Mouse (Mus musculus): ENCODE measurements at regions not wholly inside any gene's neighbourhood (a gene's known extent, or its start where the extent isn't known, plus 50 kb on each side); places are given as distances from the start of the nearest gene placed in this dataset.

DNA sequence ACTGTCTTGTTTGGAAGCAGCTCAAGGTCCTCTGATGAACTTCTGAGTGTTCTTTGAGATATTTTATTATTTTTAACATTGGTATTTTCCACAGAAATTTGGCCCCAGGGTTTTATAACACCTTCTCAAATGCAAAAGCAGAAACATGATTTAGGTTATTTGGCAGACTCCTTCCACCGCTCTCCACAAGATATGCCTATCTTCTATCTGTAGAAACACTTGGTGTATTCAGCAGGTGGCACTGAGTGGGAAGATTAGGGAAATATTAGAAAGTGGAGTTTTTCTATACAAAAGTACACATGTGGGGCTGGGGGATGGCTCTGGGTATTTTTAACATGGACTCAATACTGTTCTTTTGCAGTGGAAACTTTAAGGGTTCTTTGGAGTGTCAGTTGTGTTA lies 475.3 kb downstream of the Dach1 start:
- ATAC-seq (replicated peaks; ENCODE audit: poor library complexity, severe bottlenecking): no peak

DNA sequence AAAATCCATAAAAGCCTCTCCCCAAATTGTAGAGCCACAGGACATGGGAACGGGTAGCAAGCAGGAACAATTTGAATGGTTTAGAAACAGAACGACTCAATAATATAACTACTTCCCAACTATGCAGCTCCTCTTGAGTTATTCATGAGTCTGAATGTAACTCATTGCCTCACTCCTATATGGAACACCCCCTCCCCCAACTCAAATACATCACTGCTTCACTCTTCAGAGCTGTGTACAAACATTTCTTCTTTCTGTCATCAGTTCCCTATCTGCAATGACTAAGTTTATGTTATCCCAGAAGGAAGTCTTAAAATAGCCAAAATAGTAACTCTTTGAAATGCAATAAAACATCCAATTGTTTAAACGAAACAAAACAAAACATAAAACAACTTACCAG lies 484.9 kb downstream of the Dach1 start:
- ATAC-seq (replicated peaks; ENCODE audit: poor library complexity, severe bottlenecking): no peak

DNA sequence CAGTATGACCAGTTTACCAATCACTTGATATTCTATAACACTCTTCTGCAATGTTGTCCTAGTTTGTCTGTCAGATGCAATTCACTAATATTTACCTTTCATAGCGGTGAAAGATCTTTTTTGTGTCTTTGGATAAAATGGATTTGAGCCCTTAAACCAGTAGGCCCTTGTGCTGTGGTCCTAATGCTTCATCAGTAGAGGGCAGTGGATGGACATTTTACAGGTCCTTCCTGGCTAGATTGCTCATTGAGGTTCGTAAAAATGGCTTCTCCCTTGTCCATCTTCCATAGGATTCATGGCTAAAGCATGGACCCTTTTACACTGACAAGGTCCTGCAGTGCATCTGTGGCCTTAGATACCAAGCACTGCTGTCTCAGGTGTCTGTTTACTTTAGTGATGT lies 501.8 kb downstream of the Dach1 start:
- ATAC-seq (replicated peaks; ENCODE audit: poor library complexity, severe bottlenecking): no peak

DNA sequence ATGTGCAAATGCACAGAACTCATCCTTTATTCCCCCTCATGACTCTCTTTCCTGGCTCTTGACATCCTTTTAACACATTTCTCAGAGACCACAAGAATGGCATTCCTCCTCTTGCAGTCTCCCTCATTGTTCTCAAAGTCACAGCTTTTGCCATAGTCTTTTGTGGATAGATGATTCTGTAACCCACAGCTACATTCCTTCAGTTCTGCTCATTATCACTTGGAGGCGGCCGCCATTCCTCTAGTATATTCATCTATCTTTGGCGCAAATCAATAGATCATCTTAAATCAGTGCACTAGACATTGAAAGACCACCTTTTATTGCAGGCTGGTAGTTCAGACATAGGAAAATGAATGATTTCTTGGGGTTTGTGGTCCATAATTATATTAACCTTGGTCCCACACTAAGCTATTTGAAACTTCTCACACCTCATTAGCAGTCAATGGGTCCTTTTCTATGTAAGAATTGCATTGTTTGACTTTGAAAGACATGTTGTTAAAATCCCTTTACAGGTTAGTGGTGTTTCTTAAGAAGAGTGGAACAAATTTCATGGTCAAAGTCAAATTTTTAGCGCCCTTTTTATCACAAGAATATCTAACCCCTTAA lies 531.3 kb downstream of the Dach1 start:
- no peak for ATAC-seq (replicated peaks; ENCODE audit: poor library complexity, severe bottlenecking)

DNA sequence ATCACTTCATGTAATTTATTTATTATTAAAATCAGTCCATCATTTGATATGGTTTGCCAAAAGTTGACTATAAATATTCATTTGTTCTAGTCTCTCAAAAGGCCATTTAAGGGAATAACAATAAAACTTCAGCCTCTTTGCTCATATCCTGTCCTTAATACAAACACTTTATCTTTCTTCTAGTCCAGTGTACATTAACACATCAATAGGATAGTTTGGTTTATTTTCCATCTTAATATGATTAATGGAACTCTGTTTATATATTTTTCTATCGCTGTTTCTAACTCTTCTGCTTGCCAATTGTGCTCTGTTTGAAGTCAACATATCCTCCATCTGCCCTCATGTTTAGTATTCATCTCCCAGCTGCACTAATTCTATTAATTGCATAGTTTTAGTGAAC lies 558.1 kb downstream of the Dach1 start:
- ATAC-seq (replicated peaks; ENCODE audit: poor library complexity, severe bottlenecking): no peak

DNA sequence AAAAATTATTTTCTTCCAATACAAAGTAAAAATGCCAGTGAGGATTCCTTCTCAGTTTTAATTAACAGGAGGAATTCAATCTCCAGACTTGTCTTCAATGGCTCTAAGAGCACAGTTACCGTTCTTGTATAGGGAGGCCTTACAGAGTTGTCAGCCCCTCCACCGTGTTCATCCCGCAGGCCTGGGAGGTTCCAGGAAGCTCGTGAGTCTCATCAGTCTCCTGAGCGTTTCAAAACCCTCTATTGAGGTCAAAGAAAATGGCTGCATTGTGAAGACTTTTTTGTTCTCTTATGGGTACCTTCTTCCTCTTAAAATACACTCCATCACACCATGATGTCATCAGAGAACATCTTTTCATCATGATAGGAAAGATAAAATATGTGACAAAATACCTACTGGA lies 572.9 kb downstream of the Dach1 start:
- no peak for ATAC-seq (replicated peaks; ENCODE audit: poor library complexity, severe bottlenecking)

DNA sequence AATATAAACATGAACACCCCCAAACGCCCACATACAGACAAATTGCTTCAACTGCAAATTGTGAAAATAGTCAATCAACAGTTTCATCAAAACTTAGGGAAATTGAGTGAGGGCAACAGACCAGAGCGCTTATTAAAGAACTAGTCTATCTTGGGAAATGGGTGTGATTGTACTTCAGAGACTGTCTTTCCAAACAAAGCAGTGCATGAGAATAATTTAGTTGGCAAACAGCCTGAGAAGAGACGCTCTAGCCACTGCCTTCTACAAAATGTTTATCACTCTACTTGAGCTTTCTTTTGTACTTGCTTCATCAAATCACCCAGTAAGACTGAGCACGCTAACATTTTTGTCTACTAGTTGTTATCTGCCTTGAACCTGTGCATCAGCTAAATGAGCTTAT lies 581.0 kb downstream of the Dach1 start:
- no peak for ATAC-seq (replicated peaks; ENCODE audit: poor library complexity, severe bottlenecking)

DNA sequence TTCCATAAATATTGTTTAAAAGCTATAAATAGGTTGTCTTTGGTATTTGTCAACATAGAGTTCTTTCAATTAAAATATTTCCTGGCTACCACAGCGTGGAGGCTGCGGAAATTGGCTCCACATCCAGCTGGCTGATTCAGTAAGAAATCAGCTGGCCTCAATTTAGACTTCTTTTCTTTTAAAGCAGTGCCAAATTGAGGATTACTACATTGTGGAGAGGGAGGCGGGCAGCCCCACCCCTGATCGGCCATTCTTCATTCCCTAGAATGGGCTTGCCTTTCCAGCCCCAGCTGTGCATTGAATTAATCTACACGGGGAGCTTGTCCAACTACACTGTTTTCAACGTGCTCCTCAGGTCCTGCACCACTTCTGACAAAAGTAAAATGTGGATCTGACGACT lies 581.4 kb downstream of the Dach1 start:
- no peak for ATAC-seq (replicated peaks; ENCODE audit: poor library complexity, severe bottlenecking)

DNA sequence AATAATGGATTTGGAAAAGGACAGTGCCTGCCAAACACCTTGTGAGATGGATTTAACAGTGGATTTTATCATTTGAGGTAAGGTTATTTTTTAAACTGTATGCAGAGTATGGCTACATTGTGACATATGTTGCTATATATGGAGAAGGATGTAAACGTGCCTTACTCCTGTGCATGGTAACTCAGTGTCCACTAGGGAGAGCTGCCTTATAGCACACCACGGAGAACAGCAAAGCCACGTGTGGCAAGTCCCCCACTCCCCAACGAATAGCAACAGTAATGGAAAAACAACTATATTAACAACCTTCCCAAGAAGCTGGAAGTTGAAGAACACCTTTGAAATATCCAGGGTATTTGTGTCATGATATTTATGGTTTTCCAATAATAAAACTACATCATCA lies 582.6 kb downstream of the Dach1 start:
- peak; percentile 69 for ATAC-seq (replicated peaks; ENCODE audit: poor library complexity, severe bottlenecking)

DNA sequence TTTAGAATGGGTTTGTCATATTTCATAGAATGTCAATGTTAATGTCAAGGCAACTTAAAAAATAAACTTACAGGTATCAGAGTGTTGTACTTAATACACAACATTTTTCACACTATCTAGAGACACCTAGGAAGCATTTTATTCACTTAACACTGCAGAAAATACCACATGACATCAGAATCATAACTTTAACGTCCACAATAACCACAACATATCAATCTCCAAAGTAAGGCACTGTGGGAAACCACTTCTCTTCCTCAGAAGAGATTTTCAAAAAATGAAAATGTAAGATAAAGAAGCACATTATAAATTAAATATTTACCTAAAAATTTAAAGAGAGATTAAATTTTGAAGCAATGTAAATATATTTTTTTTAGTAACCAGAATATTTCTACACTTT lies 599.3 kb downstream of the Dach1 start:
- no peak for ATAC-seq (replicated peaks; ENCODE audit: poor library complexity, severe bottlenecking)

DNA sequence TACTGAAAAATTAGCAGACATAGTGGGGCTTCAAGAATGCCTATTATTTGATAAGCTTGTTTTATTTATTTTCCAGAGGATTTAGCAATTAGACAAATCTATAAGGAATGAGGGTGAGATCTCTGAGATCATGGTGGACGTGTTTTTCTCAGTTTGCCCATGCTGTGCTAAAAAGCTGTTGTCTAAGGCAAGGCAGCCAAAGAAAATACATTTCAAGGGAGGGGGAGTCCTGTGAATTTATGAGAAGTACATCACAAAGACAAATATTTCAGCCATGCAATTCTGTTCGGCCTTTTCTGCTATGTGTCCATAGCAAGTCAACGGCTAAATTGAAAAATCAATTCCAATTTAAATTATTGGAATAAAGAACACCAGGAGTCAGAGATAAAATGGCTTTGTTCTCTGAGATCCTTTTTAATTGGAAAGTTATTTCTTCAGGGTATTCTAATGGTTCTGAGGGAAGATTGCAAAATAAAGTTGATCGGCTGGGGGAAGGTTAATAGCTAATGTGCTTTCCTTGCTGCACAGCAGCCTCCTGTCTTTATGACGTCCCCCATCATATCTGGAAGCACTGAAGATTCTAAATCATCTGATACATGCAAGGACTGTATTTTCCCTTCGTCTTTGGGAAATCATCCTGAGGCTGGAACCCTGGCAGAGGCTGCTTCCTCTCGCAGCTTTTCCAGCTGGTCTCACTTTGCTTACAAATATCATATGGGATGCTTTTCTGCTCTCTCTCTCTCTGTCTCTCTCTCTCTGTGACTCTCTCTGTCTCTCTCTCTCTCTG lies 609.3 kb downstream of the Dach1 start:
- no peak for ATAC-seq (replicated peaks; ENCODE audit: poor library complexity, severe bottlenecking)

DNA sequence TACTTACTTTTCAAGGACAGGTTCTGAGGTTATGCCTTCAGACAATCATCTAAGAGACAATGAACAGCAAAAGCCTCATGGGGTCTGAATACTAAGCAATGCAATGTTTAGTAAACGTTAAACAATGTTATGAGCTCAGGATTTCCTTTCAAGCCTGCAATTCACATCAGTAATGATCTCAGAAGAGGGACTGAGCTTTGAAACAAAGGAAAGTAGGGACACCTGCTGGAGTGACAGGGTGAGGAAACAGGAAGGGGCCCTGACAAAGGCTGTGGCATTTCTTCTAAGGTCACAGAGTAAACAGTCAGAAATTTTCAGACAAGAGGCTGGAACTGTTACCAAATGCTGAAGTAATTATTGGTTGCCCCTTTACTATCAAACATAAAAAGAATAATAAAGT lies 610.0 kb downstream of the Dach1 start:
- ATAC-seq (replicated peaks; ENCODE audit: poor library complexity, severe bottlenecking): peak; percentile 97

DNA sequence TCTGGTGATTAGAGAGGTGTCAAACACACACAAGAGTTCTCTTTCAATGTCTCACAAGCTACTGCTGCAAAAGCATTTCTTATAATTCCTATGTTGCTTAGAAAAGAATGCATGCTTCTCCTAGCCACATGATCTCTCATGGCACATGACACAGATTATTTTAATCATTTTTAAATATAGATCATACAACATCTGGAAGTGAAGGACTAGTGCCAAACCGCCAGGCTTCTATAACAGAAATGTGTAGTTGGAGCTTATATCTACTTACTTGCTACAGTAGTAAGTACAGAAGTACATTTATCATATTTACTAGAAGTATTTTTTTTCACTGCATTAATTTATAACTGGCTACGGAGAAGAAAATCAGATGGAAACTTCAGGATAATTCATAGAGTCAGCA lies 611.3 kb downstream of the Dach1 start:
- no peak for ATAC-seq (replicated peaks; ENCODE audit: poor library complexity, severe bottlenecking)

DNA sequence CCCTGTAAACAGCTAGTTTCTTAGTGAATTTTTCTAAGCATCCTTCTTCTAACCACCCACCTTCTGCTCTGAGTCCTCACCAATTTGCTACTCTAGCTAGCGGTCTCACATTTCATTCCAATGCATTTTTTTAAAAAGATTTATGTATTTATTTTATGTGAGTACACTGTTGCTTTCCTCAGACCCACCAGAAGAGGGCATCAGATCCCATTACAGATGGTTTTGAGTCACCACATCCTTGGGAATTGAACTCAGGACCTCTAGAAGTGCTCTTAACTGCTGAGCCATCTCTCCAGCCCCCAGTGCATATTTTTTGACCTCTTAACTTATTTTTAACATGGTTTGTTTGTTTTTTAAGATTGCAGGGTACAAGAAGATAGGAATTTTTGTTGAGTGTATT lies 611.7 kb downstream of the Dach1 start:
- no peak for ATAC-seq (replicated peaks; ENCODE audit: poor library complexity, severe bottlenecking)

DNA sequence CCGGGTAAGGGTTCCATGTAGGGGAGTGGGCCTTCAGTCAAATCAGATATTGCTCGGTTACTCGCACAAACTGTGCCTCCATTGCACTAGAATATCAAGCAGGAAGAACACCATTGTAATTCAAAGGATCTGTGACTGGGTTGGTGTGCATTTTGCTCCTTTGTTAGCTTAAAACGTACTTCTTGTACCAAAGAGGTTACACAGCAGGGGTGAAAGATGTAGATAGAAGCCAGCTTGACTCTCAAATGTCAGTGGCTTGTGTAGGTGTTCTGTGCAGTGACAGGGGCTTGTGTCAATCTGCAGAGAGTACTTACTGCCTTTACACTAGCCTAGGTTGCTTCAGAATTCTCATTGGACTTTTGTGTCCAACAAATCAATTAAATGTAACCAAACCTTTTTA lies 623.3 kb downstream of the Dach1 start:
- ATAC-seq (replicated peaks; ENCODE audit: poor library complexity, severe bottlenecking): no peak

DNA sequence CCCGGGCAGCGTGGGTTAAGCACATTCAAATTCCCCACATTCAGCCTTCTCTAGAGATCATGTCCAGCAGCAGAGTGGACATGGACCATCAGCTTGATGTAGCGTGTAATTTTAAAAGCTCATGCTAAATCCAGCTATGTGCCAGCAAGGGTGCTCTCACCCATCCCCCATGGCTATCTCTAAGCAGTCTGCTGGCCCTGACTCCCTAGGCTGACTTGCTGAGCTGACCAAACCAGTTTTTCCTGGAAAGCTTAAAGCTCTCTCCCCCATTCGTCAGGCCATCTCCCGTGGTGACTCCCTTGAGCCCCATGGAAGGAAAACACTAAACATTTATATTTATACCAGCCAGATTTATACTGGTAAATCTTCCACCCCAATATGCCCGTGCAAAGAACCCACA lies 625.3 kb downstream of the Dach1 start:
- ATAC-seq (replicated peaks; ENCODE audit: poor library complexity, severe bottlenecking): no peak

DNA sequence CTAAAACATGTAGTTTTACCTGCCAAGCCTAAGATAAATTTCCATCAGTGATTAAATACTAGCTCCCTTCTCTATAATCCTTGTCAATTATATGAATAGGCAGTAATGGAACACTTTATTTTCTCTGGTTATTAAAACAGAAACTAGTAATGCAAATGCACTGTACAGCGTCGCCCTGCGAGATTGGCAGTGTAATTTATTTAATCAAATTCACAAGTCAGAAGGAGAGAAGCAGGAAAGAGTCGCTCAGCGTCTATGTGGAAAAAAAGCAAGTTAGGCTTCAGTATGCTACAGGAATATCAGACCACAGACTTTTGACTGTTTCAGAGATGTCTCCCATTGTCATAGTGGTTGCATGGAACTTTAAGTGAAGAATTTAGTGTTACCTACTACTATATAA lies 632.6 kb downstream of the Dach1 start:
- ATAC-seq (replicated peaks; ENCODE audit: poor library complexity, severe bottlenecking): no peak

DNA sequence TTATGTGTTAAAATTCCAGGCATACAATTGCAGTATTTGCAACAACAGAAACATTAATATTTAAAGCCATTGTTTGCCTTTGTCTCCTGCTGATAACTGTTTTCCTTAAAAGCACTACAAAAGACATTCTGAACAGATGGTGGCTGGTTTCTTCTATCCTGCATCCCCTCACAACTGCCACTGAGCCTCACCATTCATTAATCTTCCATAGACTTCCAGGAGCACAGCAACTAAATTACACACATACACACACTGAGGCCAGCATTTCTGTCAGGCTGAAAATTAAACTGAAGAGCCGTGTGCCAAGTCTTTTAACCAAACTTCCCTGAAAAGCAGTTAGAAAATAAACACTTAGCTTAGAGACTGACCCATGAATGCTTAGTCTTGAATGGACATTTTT lies 658.2 kb downstream of the Dach1 start:
- ATAC-seq (replicated peaks; ENCODE audit: poor library complexity, severe bottlenecking): no peak

DNA sequence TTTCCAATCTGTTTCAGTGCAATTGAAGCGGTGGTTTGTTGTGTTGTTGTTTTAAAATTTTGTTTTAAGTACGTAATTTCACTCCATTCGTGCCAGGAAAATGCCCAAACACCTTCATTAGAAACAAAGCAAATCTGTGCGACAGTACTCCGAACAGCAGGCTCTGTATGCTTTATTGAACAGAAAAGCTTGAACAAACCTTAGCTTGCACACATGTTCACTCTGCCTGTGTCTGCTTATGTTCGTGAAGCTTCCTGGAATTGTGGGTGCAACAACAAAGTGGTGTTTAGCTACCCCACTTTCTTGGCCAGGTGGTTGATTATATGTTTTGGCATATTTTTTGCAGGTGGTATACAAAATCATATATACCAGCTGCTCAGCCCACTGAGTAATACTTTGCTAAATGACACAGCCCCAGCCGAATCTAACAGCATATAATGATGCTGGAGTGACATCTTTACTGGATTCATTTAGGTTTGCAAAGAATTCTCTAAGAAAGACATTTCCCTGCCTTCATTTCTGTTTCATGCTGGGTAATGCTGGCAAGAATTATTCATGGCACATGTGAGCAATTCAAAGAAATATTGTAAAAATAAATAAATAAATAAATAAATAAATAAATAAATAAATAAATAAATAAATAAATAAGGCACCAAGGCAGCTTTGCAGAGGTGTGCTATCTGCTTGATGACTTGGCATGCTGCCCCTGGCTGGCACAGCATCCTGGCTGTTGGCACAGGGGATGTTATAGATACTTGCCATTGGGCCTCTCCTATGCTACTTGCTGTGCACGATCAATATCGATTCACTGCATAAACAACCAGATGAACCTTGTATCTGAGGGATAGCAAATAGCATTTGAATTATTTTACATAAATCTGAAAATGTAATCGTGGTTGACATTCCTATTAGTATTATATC lies 679.9 kb downstream of the Dach1 start:
- ATAC-seq (replicated peaks; ENCODE audit: poor library complexity, severe bottlenecking): no peak

DNA sequence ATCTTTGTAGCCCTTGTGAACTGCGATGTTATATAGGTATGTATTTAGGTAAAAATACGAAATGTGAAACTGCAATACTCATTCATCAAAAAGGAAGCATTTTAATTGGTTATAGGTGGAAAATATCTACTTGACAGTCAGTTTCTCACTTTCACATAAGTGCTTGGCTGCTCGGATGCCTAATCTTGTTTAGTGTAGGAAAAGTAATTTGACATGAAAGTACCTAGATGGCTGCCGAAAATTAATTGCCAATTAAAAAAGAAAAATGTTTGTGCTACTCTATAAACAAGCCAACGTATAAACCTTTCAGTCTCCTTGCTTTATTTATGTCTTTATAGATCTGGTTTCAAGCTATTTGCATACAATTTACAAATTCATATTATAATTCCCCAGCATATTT lies 691.3 kb downstream of the Dach1 start:
- no peak for ATAC-seq (replicated peaks; ENCODE audit: poor library complexity, severe bottlenecking)

DNA sequence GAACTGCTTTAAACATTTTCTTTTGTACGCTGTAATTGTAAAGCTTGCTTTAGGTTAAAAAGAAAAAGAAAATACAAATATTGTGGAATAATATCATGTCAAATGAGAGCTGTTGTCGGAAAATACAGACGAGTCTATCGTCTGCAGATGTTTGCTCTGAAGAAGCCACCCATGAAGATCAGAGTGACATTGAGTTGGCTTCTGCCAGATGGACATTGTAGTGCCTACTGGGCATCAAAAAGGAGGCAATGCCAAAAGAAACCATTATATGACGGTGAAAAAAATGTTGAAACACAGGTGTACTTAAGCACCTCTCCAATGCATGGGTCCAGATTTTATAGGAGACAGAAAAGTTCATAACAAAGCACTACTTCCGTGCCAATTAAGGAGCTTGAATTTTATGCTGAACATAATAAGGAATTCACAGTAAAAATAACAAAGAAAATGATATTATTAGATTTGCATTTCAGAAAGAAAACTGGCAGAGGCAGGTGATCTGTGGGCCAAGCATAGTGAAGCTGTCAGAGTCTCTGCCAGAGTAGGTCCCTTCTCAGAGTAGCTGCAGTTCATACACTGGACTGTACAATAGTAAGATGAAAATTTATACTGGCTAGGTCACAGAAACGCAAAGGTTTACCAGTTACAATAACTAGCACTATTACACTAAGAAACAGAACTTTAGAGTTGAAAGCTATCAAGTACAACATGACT lies 718.9 kb downstream of the Dach1 start:
- ATAC-seq (replicated peaks; ENCODE audit: poor library complexity, severe bottlenecking): no peak

All from granulocyte monocyte progenitor cell, adult 5-6 weeks (primary cell).